Mouse (Mus musculus): Measurements from ENCODE around the gene Hrh3. TPM values are rescaled to one million over a fixed set of nuclear protein-coding genes. Genes with fewer than 3 reads are reported as not detected.
A peak's percentile ranks its signal among the peaks of the same experiment; 100 is the strongest.

Hrh3 gene
- total and polyA plus RNA-seq, 3 experiments, result 0.11 TPM; not detected in 2

DNA sequence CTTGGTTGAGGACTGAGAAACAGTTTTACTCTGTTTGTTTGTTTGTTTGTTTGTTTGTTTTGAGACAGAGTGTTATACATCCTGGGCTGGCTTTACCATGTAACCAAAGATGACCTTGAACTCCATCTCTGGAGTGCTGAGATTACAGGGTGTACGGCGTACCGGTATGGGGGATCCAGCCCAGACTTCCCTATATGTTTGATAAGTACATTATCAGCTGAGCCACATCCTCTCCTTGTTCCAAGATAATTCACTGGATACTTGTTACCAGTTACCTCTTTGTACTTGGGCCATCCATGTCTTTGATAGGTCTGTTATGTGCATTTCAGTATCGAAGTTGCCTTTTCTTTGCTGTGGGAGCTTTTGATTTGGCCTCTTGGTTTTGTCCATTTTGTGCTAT, 28.9 kb upstream of the Hrh3 start:
- H3K9me3 ChIP-seq (replicated peaks), result no peaks in the 10 kb centered on the region
- no peaks in the 10 kb centered on the region for H3K27me3 ChIP-seq (ENCODE audit: insufficient read depth, low read length)
- DNase-seq (ENCODE audit: low spot score) (no peak), ATAC-seq (ENCODE audit: extremely low read depth, insufficient number of reproducible peaks, low FRiP score, poor library complexity, severe bottlenecking) (no peak)
- peaks cover 3% of the 10 kb centered on the region for H3K4me1 ChIP-seq (ENCODE audit: insufficient read depth, low read depth, low read length)
- H3K36me3 ChIP-seq (replicated peaks), result peaks cover 46% of the 10 kb centered on the region
- H3K4me3 ChIP-seq (ENCODE audit: low read depth, low read length), result no peak overlapping the region
- no peak for TF ChIP-seq TAL1 (conservative IDR thresholded peaks at IDR 0.05; ENCODE audit: low read depth, low read length)
- TF ChIP-seq GATA2 (IDR thresholded peaks at IDR 0.05; ENCODE audit: borderline replicate concordance, low read depth, low read length), result no peak
- no peak for TF ChIP-seq GATA1 (IDR thresholded peaks at IDR 0.05; ENCODE audit: borderline replicate concordance, low read length)
- TF ChIP-seq POLR2AphosphoS5 (IDR thresholded peaks at IDR 0.05; ENCODE audit: insufficient replicate concordance, low read depth, low read length), result no peak
- no peak for TF ChIP-seq CTCF (IDR thresholded peaks at IDR 0.05; ENCODE audit: low read depth, low read length)

DNA sequence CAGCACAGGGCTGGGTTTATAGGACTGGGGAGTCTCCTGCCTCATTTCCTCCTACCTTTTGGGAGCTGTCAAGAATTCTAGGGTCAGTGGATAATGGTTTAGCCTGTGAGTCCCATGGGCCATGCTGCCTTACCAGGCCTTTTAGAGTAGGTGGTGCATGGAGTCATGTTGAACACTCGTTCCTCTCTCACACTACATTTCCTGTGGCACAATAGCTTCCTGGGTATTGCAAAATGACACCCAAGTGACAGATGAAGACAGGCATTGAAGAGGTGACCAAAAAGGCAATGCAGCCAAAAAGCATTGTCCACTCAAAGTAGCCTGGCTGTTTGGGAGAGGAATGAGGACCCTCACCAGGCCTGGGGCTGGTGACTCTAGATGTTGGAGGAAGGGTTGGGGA, 23.4 kb upstream of the Hrh3 start:
- H3K4me1 ChIP-seq (ENCODE audit: insufficient read depth, low read depth, low read length), result peaks cover 4% of the 10 kb centered on the region; the same call in 1 of the 2 replicates
- H3K27me3 ChIP-seq (ENCODE audit: insufficient read depth, low read length), result no peaks in the 10 kb centered on the region
- ATAC-seq (ENCODE audit: extremely low read depth, insufficient number of reproducible peaks, low FRiP score, poor library complexity, severe bottlenecking) (no peak), DNase-seq (ENCODE audit: low spot score) (no peak)
- H3K36me3 ChIP-seq (replicated peaks), result peaks cover 66% of the 10 kb centered on the region
- H3K9me3 ChIP-seq (replicated peaks), result no peaks in the 10 kb centered on the region
- no peak overlapping the region for H3K4me3 ChIP-seq (ENCODE audit: low read depth, low read length)
- no peak for TF ChIP-seq TAL1 (conservative IDR thresholded peaks at IDR 0.05; ENCODE audit: low read depth, low read length)
- TF ChIP-seq GATA1 (IDR thresholded peaks at IDR 0.05; ENCODE audit: borderline replicate concordance, low read length), result no peak
- no peak for TF ChIP-seq GATA2 (IDR thresholded peaks at IDR 0.05; ENCODE audit: borderline replicate concordance, low read depth, low read length)
- no peak for TF ChIP-seq CTCF (IDR thresholded peaks at IDR 0.05; ENCODE audit: low read depth, low read length)
- no peak for TF ChIP-seq POLR2AphosphoS5 (IDR thresholded peaks at IDR 0.05; ENCODE audit: insufficient replicate concordance, low read depth, low read length)

DNA sequence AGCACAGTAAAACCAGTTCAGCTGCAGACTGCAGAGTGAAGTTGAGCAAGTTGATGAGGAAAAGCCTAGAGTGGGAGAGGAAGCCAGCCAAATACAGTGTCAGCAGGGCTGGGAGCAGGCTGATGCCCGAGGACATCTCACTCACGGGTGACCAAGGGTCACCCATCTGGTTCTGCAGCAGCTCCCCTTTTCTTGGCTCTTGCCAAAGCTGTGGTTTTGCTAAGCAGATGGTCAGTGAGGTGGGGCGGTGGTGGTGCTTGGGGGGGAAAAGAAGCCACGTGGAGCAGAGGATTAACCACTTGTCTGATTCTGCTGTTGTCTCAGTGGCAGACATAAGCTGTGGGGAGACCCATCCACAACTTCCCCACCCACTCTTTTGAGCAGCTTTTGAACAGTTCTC, 21.9 kb upstream of the Hrh3 start:
- DNase-seq (ENCODE audit: low spot score) (peak; percentile 18), ATAC-seq (ENCODE audit: extremely low read depth, insufficient number of reproducible peaks, low FRiP score, poor library complexity, severe bottlenecking) (no peak)
- Histone ChIP-seq H3K4me3 (ENCODE audit: low read depth, low read length) (no peak overlapping the region), H3K27me3 (ENCODE audit: insufficient read depth, low read length) (no peaks in the 10 kb centered on the region), H3K36me3 (replicated peaks) (peaks cover 63% of the 10 kb centered on the region), H3K4me1 (ENCODE audit: insufficient read depth, low read depth, low read length) (peaks cover 4% of the 10 kb centered on the region; the same call in 1 of the 2 replicates), H3K9me3 (replicated peaks) (no peaks in the 10 kb centered on the region)
- no peak for TF ChIP-seq CTCF (IDR thresholded peaks at IDR 0.05; ENCODE audit: low read depth, low read length)
- no peak for TF ChIP-seq TAL1 (conservative IDR thresholded peaks at IDR 0.05; ENCODE audit: low read depth, low read length)
- TF ChIP-seq POLR2AphosphoS5 (IDR thresholded peaks at IDR 0.05; ENCODE audit: insufficient replicate concordance, low read depth, low read length), result no peak
- no peak for TF ChIP-seq GATA2 (IDR thresholded peaks at IDR 0.05; ENCODE audit: borderline replicate concordance, low read depth, low read length)
- TF ChIP-seq GATA1 (IDR thresholded peaks at IDR 0.05; ENCODE audit: borderline replicate concordance, low read length), result no peak

DNA sequence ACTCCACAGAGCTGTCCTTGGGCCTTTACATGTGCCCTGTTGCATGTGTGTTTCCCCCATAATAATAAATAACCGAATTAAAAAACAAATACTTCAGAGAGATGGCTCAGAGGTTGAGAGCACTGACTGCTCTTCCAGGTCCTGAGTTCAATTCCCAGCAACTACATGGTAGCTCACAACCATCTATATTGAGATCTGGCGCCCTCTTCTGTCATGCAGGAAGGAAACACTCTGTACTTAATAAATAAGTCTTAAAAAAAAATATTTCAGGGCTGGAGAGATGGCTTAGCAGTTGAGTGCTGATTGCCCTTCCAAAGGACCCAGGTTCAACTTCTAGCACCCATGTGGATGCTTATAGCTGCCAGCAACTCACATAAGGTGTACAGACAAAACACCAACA, 19.9 kb upstream of the Hrh3 start:
- no peak for TF ChIP-seq GATA1 (IDR thresholded peaks at IDR 0.05; ENCODE audit: borderline replicate concordance, low read length)
- TF ChIP-seq POLR2AphosphoS5 (IDR thresholded peaks at IDR 0.05; ENCODE audit: insufficient replicate concordance, low read depth, low read length), result no peak
- no peak for TF ChIP-seq CTCF (IDR thresholded peaks at IDR 0.05; ENCODE audit: low read depth, low read length)
- no peak for TF ChIP-seq TAL1 (conservative IDR thresholded peaks at IDR 0.05; ENCODE audit: low read depth, low read length)
- no peak for TF ChIP-seq GATA2 (IDR thresholded peaks at IDR 0.05; ENCODE audit: borderline replicate concordance, low read depth, low read length)
- no peaks in the 10 kb centered on the region for H3K9me3 ChIP-seq (replicated peaks)
- ATAC-seq (ENCODE audit: extremely low read depth, insufficient number of reproducible peaks, low FRiP score, poor library complexity, severe bottlenecking), result no peak
- no peak overlapping the region for H3K4me3 ChIP-seq (ENCODE audit: low read depth, low read length)
- H3K27me3 ChIP-seq (ENCODE audit: insufficient read depth, low read length), result no peaks in the 10 kb centered on the region
- H3K4me1 ChIP-seq (ENCODE audit: insufficient read depth, low read depth, low read length), result peaks cover 19% of the 10 kb centered on the region
- no peak for DNase-seq (ENCODE audit: low spot score)
- peaks cover 55% of the 10 kb centered on the region for H3K36me3 ChIP-seq (replicated peaks)

DNA sequence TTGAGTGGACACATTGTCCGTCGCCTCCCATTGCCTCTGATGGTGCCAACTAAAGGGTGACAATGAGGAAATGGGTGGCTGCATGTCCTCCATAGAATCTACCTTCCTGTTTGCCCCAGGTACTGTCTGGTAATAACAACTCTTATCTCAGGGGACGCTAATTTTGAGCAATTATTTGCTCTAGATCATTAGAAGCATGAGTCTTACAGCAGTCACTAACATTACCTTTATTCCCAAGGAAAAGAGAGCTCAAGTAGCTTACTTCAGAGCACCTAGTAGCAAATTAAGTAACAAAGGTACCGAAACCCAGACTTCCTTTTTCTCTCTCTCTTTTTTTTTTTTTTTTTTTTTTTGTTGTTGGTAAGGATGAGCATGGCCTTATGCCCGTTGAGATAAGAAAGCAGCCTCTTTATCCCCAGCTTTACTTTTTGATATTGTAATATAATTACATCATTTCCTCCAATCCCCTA, 16.0 kb upstream of the Hrh3 start:
- H3K27me3 ChIP-seq (ENCODE audit: insufficient read depth, low read length), result peaks cover 27% of the 10 kb centered on the region
- peak; percentile 36 for DNase-seq (ENCODE audit: low spot score)
- ATAC-seq (ENCODE audit: extremely low read depth, insufficient number of reproducible peaks, low FRiP score, poor library complexity, severe bottlenecking), result no peak
- peak overlapping the region; percentile 90 for H3K4me3 ChIP-seq (ENCODE audit: low read depth, low read length)
- peaks cover 51% of the 10 kb centered on the region for H3K4me1 ChIP-seq (ENCODE audit: insufficient read depth, low read depth, low read length)
- H3K36me3 ChIP-seq (replicated peaks), result peaks cover 30% of the 10 kb centered on the region
- TF ChIP-seq TAL1 (conservative IDR thresholded peaks at IDR 0.05; ENCODE audit: low read depth, low read length) (0 out of 2 replicates have a peak, but pooled peaks have one; percentile 19), GATA1 (IDR thresholded peaks at IDR 0.05; ENCODE audit: borderline replicate concordance, low read length) (no peak)
- no peaks in the 10 kb centered on the region for H3K9me3 ChIP-seq (replicated peaks)

DNA sequence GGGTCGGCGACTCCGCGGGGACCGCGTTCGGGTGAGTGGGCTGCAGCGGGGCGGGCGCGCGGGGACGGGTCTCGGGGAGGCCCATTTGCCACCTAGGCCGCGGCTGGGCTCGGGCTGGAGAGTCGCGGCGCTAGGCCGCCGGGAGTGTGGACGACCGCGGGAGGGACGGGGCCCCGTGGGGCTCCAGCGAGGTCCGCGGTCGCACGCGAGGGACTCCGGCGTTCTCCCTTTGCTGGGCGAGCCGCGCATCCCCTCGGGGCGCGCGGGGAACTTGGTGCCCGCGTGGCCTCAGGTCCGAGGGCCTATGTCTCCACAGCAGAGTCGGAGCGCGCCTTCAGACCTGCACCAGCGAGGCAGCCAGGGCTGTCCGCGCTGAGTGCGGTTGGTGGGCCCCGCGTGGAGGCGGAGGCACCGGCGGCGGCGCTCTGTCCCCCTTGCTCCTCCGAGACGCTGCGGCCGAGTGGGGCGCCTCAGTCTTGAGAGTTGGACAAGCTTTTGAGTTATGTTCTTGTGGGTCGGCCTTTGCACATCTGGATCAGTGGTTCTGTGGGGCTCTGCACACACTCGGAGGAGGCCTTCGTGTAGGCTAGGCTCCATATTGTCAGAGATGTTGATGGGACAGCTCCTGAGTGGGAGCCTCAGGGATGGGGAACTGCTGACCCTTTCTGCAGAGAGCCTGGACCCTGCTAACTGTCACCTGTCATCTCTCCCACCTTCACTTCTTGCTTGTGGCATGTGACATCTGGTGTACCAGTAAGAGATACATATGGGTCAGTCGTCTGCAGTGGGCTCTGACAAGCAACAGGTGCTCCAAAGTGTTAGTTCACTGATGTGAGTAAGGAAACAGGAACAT, 15.4 kb upstream of the Hrh3 start:
- peaks cover 33% of the 10 kb centered on the region for H3K27me3 ChIP-seq (ENCODE audit: insufficient read depth, low read length)
- no peak for ATAC-seq (ENCODE audit: extremely low read depth, insufficient number of reproducible peaks, low FRiP score, poor library complexity, severe bottlenecking)
- peaks cover 25% of the 10 kb centered on the region for H3K36me3 ChIP-seq (replicated peaks)
- H3K4me1 ChIP-seq (ENCODE audit: insufficient read depth, low read depth, low read length), result peaks cover 51% of the 10 kb centered on the region
- H3K9me3 ChIP-seq (replicated peaks), result no peaks in the 10 kb centered on the region
- TF ChIP-seq GATA2 (IDR thresholded peaks at IDR 0.05; ENCODE audit: borderline replicate concordance, low read depth, low read length) (no peak), CTCF (IDR thresholded peaks at IDR 0.05; ENCODE audit: low read depth, low read length) (no peak), POLR2AphosphoS5 (IDR thresholded peaks at IDR 0.05; ENCODE audit: insufficient replicate concordance, low read depth, low read length) (no peak), TAL1 (conservative IDR thresholded peaks at IDR 0.05; ENCODE audit: low read depth, low read length) (no peak), GATA1 (IDR thresholded peaks at IDR 0.05; ENCODE audit: borderline replicate concordance, low read length) (no peak)
- peak; percentile 55 for DNase-seq (ENCODE audit: low spot score)
- peak overlapping the region; percentile 90 for H3K4me3 ChIP-seq (ENCODE audit: low read depth, low read length)
